Mouse (Mus musculus) hindbrain, postnatal 0 days (tissue): Measurements from ENCODE around the gene 1700024G13Rik. TPM values are rescaled to one million over a fixed set of nuclear protein-coding genes. Genes with fewer than 3 reads are reported as not detected.

ENCODE experiments used
- ATAC-seq: fragments of 200-750 bp; cut with Nextera tagmentation; 2 replicates; pipeline ENCODE4 v1.8.0; 2017; ENCODE audit warnings: mild to moderate bottlenecking, moderate TSS enrichment, moderate library complexity
- DNase-seq: peaks from one replicate; pipeline ENCODE4 v3.0.0-alpha.2; 2015; ENCODE audit warnings: low spot score
- H3K27ac ChIP-seq: fragments of 300-500 bp; sonication (generic); 2 replicates; pipeline ENCODE4 v1.5.1; 2014; ENCODE audit warnings: mild to moderate bottlenecking
- H3K27me3 ChIP-seq: fragments of 300-500 bp; sonication (generic); 2 replicates; pipeline ENCODE4 v1.6.1; 2014; ENCODE audit warnings: low read length, mixed read lengths; ENCODE audit not compliant: insufficient read depth
- H3K36me3 ChIP-seq: fragments of 300-500 bp; sonication (generic); 2 replicates; pipeline ENCODE4 v1.6.1; 2014; ENCODE audit warnings: low read length, mixed read lengths; ENCODE audit not compliant: insufficient read depth
- H3K4me1 ChIP-seq: fragments of 300-500 bp; sonication (generic); 2 replicates; pipeline ENCODE4 v1.6.1; 2014; ENCODE audit warnings: antibody characterized with exemption, low read length, mixed read lengths; ENCODE audit not compliant: insufficient read depth
- H3K4me2 ChIP-seq: fragments of 300-500 bp; sonication (generic); 2 replicates; pipeline ENCODE4 v1.6.1; 2014; ENCODE audit warnings: low read depth, mild to moderate bottlenecking, low read length, moderate library complexity, mixed read lengths
- H3K4me3 ChIP-seq: fragments of 300-500 bp; sonication (generic); 2 replicates; pipeline ENCODE4 v1.5.1; 2014; ENCODE audit warnings: low read length
- H3K9ac ChIP-seq: fragments of 300-500 bp; sonication (generic); replicated peaks from 2 replicates; pipeline ENCODE4 v1.6.1; 2014; ENCODE audit warnings: mild to moderate bottlenecking, low read length, moderate library complexity, mixed read lengths
- H3K9me3 ChIP-seq: fragments of 300-500 bp; sonication (generic); 2 replicates; pipeline ENCODE4 v1.6.1; 2016; ENCODE audit warnings: low read length, mixed read lengths
- CTCF ChIP-seq: IDR thresholded peaks from 2 replicates; pipeline ENCODE4 v1.5.1; 2016; ENCODE audit warnings: antibody characterized with exemption, control low read depth, low read depth
- WGBS: fragments of 180-500 bp; shearing (Covaris S2); extraction: QIAGEN DNeasy Blood & Tissue Kit; methylation state at CpG from one replicate; pipeline ENCODE4 v1.1.7; 2014; 5-methylcytosine and 5-hydroxymethylcytosine counted together
- polyA plus RNA-seq: library from polyadenylated mRNA; unstranded; fragments of >200 nt; fragmentation: Nextera tagmentation; extraction: Ambion mirVana; gene quantifications from 2 replicates; pipeline ENCODE4 v1.2.1, GENCODE M21; 2015
- total RNA-seq: library from RNA; depleted of rRNA; stranded (reverse); fragments of >200 nt; gene quantifications from 2 replicates; pipeline ENCODE4 v1.2.3, GENCODE M21; 2014

Gene 1700024G13Rik
- total and polyA plus RNA-seq, 2 experiments from 2014 or later, result 0.58 TPM; not detected in 1

DNA sequence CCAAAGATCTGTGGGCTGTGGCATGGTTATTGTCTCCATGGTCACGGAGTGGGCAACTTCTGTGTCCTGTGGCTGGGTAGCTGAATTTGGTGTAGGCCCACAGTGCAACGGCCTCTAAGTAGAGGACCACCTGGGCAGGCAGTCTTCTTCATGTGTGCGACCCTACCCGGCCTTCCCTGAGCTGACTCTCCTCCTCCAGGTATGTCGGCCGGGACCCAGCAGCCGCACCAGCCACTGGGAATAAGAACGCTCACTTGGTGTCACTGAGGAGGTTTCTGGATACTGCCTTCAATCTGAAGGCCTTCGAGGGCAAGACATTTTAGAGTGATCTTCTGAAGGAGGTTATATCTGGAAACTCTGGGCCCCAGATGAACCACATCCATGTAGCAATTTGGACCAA, 40.9 kb downstream of the 1700024G13Rik start:
- ATAC-seq (no peak), DNase-seq (no peak)
- no peak overlapping the region for H3K9ac ChIP-seq
- no peak for TF ChIP-seq CTCF
- 94% methylated on average over 9 of the region's 9 CpGs for WGBS
- no peaks in the 10 kb centered on the region for H3K4me1 ChIP-seq
- no peak overlapping the region for H3K27ac ChIP-seq
- no peak overlapping the region for H3K4me2 ChIP-seq
- H3K4me3 ChIP-seq, result no peak overlapping the region
- H3K36me3 ChIP-seq, result peaks cover 12% of the 10 kb centered on the region; the same call in 1 of the 2 replicates
- H3K9me3 ChIP-seq, result no peaks in the 10 kb centered on the region
- no peaks in the 10 kb centered on the region for H3K27me3 ChIP-seq

DNA sequence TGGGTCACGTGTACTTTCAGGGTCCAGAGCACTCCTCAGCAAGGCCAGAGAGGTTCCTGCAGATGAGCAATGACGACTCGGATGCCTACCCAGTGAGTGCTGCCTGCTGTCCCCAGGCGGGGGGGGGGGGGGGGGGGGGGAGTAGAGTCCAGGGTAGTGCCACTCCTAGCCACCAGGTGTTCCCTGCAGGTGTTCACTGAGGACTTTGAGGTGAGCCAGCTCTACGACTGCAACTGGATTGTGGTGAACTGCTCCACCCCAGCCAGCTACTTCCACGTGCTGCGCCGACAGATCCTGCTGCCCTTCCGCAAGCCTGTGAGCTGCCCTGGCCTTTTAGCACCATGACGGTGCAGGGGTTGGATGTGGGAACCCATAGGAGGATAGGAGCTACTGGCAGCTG, 43.5 kb downstream of the 1700024G13Rik start:
- Histone ChIP-seq H3K9me3 (no peaks in the 10 kb centered on the region), H3K36me3 (peaks cover 22% of the 10 kb centered on the region), H3K4me1 (no peaks in the 10 kb centered on the region), H3K27me3 (no peaks in the 10 kb centered on the region), H3K4me2 (no peak overlapping the region), H3K4me3 (no peak overlapping the region), H3K27ac (no peak overlapping the region), H3K9ac (no peak overlapping the region)
- TF ChIP-seq CTCF, result no peak
- ATAC-seq (no peak), DNase-seq (no peak)
- WGBS, result 79% methylated on average over 9 of the region's 10 CpGs

GRCm38 (mm10) chr14:32344176-32344575, 44.0 kb downstream of the 1700024G13Rik start:
- Histone ChIP-seq H3K9ac (no peak overlapping the region), H3K4me1 (no peaks in the 10 kb centered on the region), H3K27ac (no peak overlapping the region), H3K4me3 (no peak overlapping the region), H3K27me3 (no peaks in the 10 kb centered on the region), H3K9me3 (no peaks in the 10 kb centered on the region), H3K36me3 (peaks cover 22% of the 10 kb centered on the region), H3K4me2 (no peak overlapping the region)
- 91% methylated on average over 7 of the region's 7 CpGs for WGBS
- ATAC-seq (no peak), DNase-seq (no peak)
- no peak for TF ChIP-seq CTCF

GRCm38 (mm10) chr14:32341823-32342222, 46.4 kb downstream of the 1700024G13Rik start:
- Histone ChIP-seq H3K4me1 (no peaks in the 10 kb centered on the region), H3K4me3 (no peak overlapping the region), H3K27ac (no peak overlapping the region), H3K9me3 (no peaks in the 10 kb centered on the region), H3K27me3 (no peaks in the 10 kb centered on the region), H3K4me2 (no peak overlapping the region), H3K36me3 (peaks cover 30% of the 10 kb centered on the region), H3K9ac (no peak overlapping the region)
- ATAC-seq, result no peak
- 96% methylated on average over 7 of the region's 7 CpGs for WGBS
- no peak for TF ChIP-seq CTCF
- DNase-seq, result no peak

DNA sequence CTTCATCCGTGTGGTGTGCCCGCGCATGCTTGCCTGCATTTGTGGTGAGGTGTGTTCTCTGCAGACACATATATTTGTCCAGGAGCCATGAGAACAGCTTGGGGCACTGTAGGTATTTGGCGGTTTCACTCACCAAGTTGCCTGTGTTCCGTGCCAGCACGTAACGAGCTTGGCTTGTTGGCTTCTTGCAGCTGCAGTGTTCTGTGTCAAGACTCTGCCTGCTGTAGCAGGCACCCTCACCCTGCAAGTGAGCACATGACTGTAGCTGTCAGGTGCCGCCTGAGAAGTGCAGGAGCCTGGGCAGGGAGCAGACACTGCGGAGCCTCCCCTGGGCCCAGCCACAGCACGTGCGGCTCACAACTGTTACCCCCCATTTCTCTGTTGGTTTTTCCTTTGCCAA, 51.6 kb downstream of the 1700024G13Rik start:
- Histone ChIP-seq H3K27me3 (no peaks in the 10 kb centered on the region), H3K4me2 (no peak overlapping the region), H3K27ac (no peak overlapping the region), H3K4me1 (peaks cover 8% of the 10 kb centered on the region; the same call in 1 of the 2 replicates), H3K9ac (no peak overlapping the region), H3K36me3 (peaks cover 18% of the 10 kb centered on the region; the same call in 1 of the 2 replicates), H3K4me3 (no peak overlapping the region), H3K9me3 (no peaks in the 10 kb centered on the region)
- peak; percentile 74 for DNase-seq
- TF ChIP-seq CTCF, result no peak
- ATAC-seq, result peak; percentile 61
- WGBS, result 61% methylated on average over 11 of the region's 11 CpGs

GRCm38 (mm10) chr14:32336021-32336420, 52.2 kb downstream of the 1700024G13Rik start:
- Histone ChIP-seq H3K4me1 (peaks cover 8% of the 10 kb centered on the region; the same call in 1 of the 2 replicates), H3K27ac (no peak overlapping the region), H3K9ac (no peak overlapping the region), H3K4me2 (no peak overlapping the region), H3K36me3 (peaks cover 18% of the 10 kb centered on the region; the same call in 1 of the 2 replicates), H3K4me3 (no peak overlapping the region), H3K27me3 (no peaks in the 10 kb centered on the region), H3K9me3 (no peaks in the 10 kb centered on the region)
- no peak for ATAC-seq
- no peak for TF ChIP-seq CTCF
- WGBS, result 58% methylated on average over 6 of the region's 6 CpGs
- no peak for DNase-seq
